Mouse (Mus musculus): ENCODE data around the gene Grwd1.

DNA sequence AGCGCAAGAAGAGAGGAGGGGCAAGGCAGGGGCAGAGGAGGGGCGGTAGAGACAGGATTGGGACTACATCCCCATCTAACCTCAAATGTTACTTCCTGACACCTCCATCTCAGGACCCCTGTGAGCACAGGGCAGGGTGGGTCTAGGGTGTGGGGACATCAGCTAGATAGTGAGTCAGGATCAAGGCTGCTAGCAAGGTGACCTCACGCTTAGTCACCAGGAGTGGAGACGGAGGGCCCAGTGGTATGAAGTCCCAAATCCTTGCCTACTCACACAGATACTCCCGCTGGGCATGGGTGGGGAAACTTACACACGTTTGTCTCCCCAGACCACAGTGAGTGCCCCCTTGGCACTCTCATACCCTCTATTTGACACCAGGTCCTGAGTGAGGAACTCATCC is 28.2 kb downstream of the Grwd1 start:
- no peak for TF ChIP-seq CTCF (IDR thresholded peaks at IDR 0.05; ENCODE audit: control insufficient read depth, insufficient read depth, insufficient read length)
- no peak for TF ChIP-seq MYOG (IDR thresholded peaks at IDR 0.05; ENCODE audit: control insufficient read depth, extremely low read depth, insufficient read length)
- no peak for TF ChIP-seq USF1 (IDR thresholded peaks at IDR 0.05; ENCODE audit: low read depth)
- no peak for TF ChIP-seq CEBPB (IDR thresholded peaks at IDR 0.05; ENCODE audit: low read depth)
